In the genomic region with DNA sequence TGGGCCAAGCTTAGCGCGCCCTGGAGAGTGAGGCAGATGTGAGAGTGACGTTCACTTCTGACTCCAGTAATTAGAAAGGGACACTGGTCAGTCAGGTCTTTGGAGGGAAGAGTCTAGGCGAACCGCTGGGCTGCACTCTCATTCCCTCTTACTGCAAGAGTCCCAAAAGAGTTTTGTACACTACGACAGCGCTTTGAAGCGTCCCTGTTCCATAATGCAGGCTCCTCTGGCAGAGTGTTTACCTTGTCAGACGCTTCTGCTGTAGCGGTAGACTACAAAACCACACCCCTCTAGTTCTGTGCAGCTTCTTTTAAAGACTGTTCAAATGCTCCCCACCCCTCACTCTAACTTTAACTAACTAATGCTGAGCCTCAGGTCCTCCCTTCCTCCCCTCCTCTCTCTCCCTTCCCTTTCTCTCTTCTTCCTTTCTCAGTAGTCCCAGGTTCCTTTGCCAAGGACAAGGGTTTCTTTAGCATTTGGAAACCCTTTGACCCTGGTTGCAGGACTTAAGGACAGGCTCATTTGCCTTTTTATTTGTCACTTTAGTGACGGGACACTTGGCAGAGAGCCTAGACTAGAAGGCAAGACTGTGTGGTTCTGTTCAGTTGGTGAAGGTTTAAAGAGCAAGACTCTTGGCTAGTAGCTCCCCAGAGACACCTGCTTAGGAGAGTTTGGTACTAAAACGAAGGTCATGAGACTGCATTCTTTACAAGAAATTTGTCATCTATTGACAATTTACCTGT, we compare ENCODE assay signal across 8 mouse cellular contexts. TPM values are rescaled to one million over a fixed set of nuclear protein-coding genes. Genes with fewer than 3 reads are reported as not detected.
DNase-seq lines count a peak whose midpoint lies in the region; ATAC-seq and TF ChIP-seq lines count a peak whose summit lies in the region.

No protein-coding gene starts in this region.

- H3K27me3 ChIP-seq in cerebellum, adult 2 months (ENCODE audit: control insufficient read depth, insufficient read depth, low read length), result no peaks in the 10 kb centered on the region
- peaks cover 50% of the 10 kb centered on the region for H3K27me3 ChIP-seq in E14TG2a.4 (ENCODE audit: insufficient read depth, low read length)
- peaks cover 5% of the 10 kb centered on the region; the same call in 1 of the 2 replicates for H3K27me3 ChIP-seq in forebrain, embryonic 14.5 days (replicated peaks; ENCODE audit: control insufficient read depth, insufficient read depth, low read length)
- H3K27me3 ChIP-seq in limb, embryonic 13.5 days, result peaks cover 40% of the 10 kb centered on the region

- no peak for TF ChIP-seq CTCF in cerebellum, adult 2 months (IDR thresholded peaks at IDR 0.05; ENCODE audit: borderline replicate concordance, insufficient read depth, low read depth, low read length)
- no peak for TF ChIP-seq CTCF in E14TG2a.4 (conservative IDR thresholded peaks at IDR 0.05; ENCODE audit: low read length)

- no peak for TF ChIP-seq POLR2A in cerebellum, adult 2 months (IDR thresholded peaks at IDR 0.05; ENCODE audit: borderline replicate concordance, insufficient read depth, low read length)

- no peaks in the 10 kb centered on the region for H3K4me1 ChIP-seq in cerebellum, adult 2 months (ENCODE audit: control insufficient read depth, insufficient read depth, low read length)
- H3K4me1 ChIP-seq in E14TG2a.4 (replicated peaks; ENCODE audit: low read depth, low read length), result peaks cover 22% of the 10 kb centered on the region
- H3K4me1 ChIP-seq in forebrain, embryonic 14.5 days (ENCODE audit: control insufficient read depth, insufficient read depth, low read length), result peaks cover 20% of the 10 kb centered on the region
- H3K4me1 ChIP-seq in limb, embryonic 13.5 days, result peaks cover 7% of the 10 kb centered on the region

- H3K9me3 ChIP-seq in E14TG2a.4 (ENCODE audit: low read length), result no peaks in the 10 kb centered on the region
- no peaks in the 10 kb centered on the region for H3K9me3 ChIP-seq in forebrain, embryonic 14.5 days (replicated peaks; ENCODE audit: control insufficient read depth, low read length)
- H3K9me3 ChIP-seq in limb, embryonic 13.5 days, result no peaks in the 10 kb centered on the region

- peak overlapping the region; percentile 18; the same call in 1 of the 2 replicates for H3K9ac ChIP-seq in forebrain, embryonic 14.5 days (ENCODE audit: low read length)
- no peak overlapping the region for H3K9ac ChIP-seq in limb, embryonic 13.5 days

- peak overlapping the region; percentile 69 for H3K4me3 ChIP-seq in cerebellum, adult 2 months (replicated peaks; ENCODE audit: insufficient read depth, low read depth, low read length)
- H3K4me3 ChIP-seq in E14TG2a.4 (replicated peaks; ENCODE audit: low read length), result peak overlapping the region; percentile 73
- H3K4me3 ChIP-seq in forebrain, embryonic 14.5 days (ENCODE audit: low read depth, low read length), result peak overlapping the region; percentile 57
- H3K4me3 ChIP-seq in limb, embryonic 13.5 days, result peak overlapping the region; percentile 50

- DNase-seq in cerebellum, adult 2 months, result no peak
- no peak for DNase-seq in cerebellum, postnatal 14 days
- peak; percentile 24 for DNase-seq in forebrain, embryonic 14.5 days (ENCODE audit: low spot score)
- no peak for DNase-seq in ovary, postnatal 36 days (ENCODE audit: low spot score)
- no peak for DNase-seq in gastrocnemius, postnatal 4 days (ENCODE audit: low spot score in 2 of 2)
- no peak for DNase-seq in right cerebral cortex, adult 18-20 months

- H3K27ac ChIP-seq in cerebellum, adult 2 months (ENCODE audit: insufficient read depth, low read length), result no peak overlapping the region
- H3K27ac ChIP-seq in forebrain, embryonic 14.5 days (ENCODE audit: low read depth, low read length), result no peak overlapping the region
- H3K27ac ChIP-seq in limb, embryonic 13.5 days, result no peak overlapping the region

- no peaks in the 10 kb centered on the region for H3K36me3 ChIP-seq in E14TG2a.4 (ENCODE audit: insufficient read depth, low read length)
- H3K36me3 ChIP-seq in forebrain, embryonic 14.5 days (ENCODE audit: control insufficient read depth, insufficient read depth, low read length), result no peaks in the 10 kb centered on the region
- H3K36me3 ChIP-seq in limb, embryonic 13.5 days, result no peaks in the 10 kb centered on the region

- WGBS in cerebellum, adult 2 months, result 3% methylated on average over 12 of the region's 12 CpGs
- WGBS in forebrain, embryonic 14.5 days, result 2% methylated on average over 12 of the region's 12 CpGs
- WGBS in limb, embryonic 13.5 days, result 1% methylated on average over 12 of the region's 12 CpGs

- no peak for ATAC-seq in forebrain, embryonic 14.5 days
- no peak; the same call in 1 of the 2 replicates for ATAC-seq in limb, embryonic 13.5 days (ENCODE audit: low FRiP score, low read depth)

- peak overlapping the region; percentile 83 for H3K4me2 ChIP-seq in forebrain, embryonic 14.5 days (ENCODE audit: low read length)
- H3K4me2 ChIP-seq in limb, embryonic 13.5 days (replicated peaks), result peak overlapping the region; percentile 92

RNA-seq across cellular contexts. Expression of gene Rorb, which starts 0.6 kb away (rescaled TPM):
- polyA plus RNA-seq in cerebellum, adult 2 months (2012; rRNA removed), result 3.9 and 4.9 TPM in 2 replicates
- polyA plus RNA-seq in forebrain, embryonic 14.5 days (2014; fragmentation: Nextera tagmentation; extraction: Ambion mirVana), result 6.3 and 11.6 TPM in 2 replicates
- polyA plus RNA-seq in limb, embryonic 13.5 days (2015; fragmentation: Nextera tagmentation; extraction: Ambion mirVana), result 0.43 and 0.95 TPM in 2 replicates
- total RNA-seq in gastrocnemius, postnatal 4 days (2021), result under 1 TPM; 0.61 to 0.70 TPM
